Mouse (Mus musculus) cerebellum, adult 18-20 months (tissue): ENCODE data around the gene Oat.

Experiments
- DNase-seq, 2 experiments: peaks; one replicate each; pipeline ENCODE4 v3.0.0; 2021

The Oat gene

GRCm38 (mm10) chr7:132589610-132590009 lies 13.4 kb upstream of the Oat start:
- no peak for DNase-seq

- no peak for DNase-seq
Measured at GRCm38 (mm10) chr7:132587167-132587566, 11.0 kb upstream of the Oat start.

- no peak for DNase-seq
Measured at GRCm38 (mm10) chr7:132585695-132586491, 9.7 kb upstream of the Oat start.

- DNase-seq = no peak
Measured at GRCm38 (mm10) chr7:132581441-132581840, 5.2 kb upstream of the Oat start.

GRCm38 (mm10) chr7:132580511-132580910 lies 4.3 kb upstream of the Oat start:
- DNase-seq = no peak

GRCm38 (mm10) chr7:132576891-132577290 lies 693 bp upstream of the Oat start:
- DNase-seq = no peak

- DNase-seq = peak; percentile 84
Measured at GRCm38 (mm10) chr7:132575623-132576022, 575 bp downstream of the Oat start.

- DNase-seq = no peak
Measured at GRCm38 (mm10) chr7:132574646-132575045, 1.6 kb downstream of the Oat start.

GRCm38 (mm10) chr7:132573205-132573604 lies 3.0 kb downstream of the Oat start:
- DNase-seq = no peak

- DNase-seq = no peak
Measured at GRCm38 (mm10) chr7:132572738-132573137, 3.5 kb downstream of the Oat start.

GRCm38 (mm10) chr7:132571481-132571880 lies 4.7 kb downstream of the Oat start:
- no peak for DNase-seq

- DNase-seq = peak; percentile 38 to 49
Measured at GRCm38 (mm10) chr7:132570071-132570470, 6.1 kb downstream of the Oat start.

GRCm38 (mm10) chr7:132568817-132569216 lies 7.4 kb downstream of the Oat start:
- no peak for DNase-seq

GRCm38 (mm10) chr7:132565831-132566230 lies 10.4 kb downstream of the Oat start:
- no peak for DNase-seq

- no peak for DNase-seq
Measured at GRCm38 (mm10) chr7:132559138-132559766, 16.9 kb downstream of the Oat start.

GRCm38 (mm10) chr7:132558141-132558736 lies 18.0 kb downstream of the Oat start:
- DNase-seq = no peak

- no peak for DNase-seq
Measured at GRCm38 (mm10) chr7:132556575-132556974, 19.6 kb downstream of the Oat start.

GRCm38 (mm10) chr7:132555911-132556310 lies 20.3 kb downstream of the Oat start:
- no peak for DNase-seq

- DNase-seq = no peak
Measured at GRCm38 (mm10) chr7:132554091-132554490, 22.1 kb downstream of the Oat start.

- peak; percentile 95 to 98 for DNase-seq
Measured at GRCm38 (mm10) chr7:132551351-132552126, 24.7 kb downstream of the Oat start.

GRCm38 (mm10) chr7:132547126-132547525 lies 29.1 kb downstream of the Oat start:
- no peak for DNase-seq

- DNase-seq = no peak
Measured at GRCm38 (mm10) chr7:132542427-132542826, 33.8 kb downstream of the Oat start.

- DNase-seq = no peak
Measured at GRCm38 (mm10) chr7:132541566-132541965, 34.6 kb downstream of the Oat start.
